Mouse (Mus musculus): ENCODE data around the gene Rtl4. TPM values are rescaled to one million over a fixed set of nuclear protein-coding genes. Genes with fewer than 3 reads are reported as not detected.

The Rtl4 gene
- polyA plus RNA-seq, 1 experiment, result not detected

- no peaks in the 10 kb centered on the region for H3K36me3 ChIP-seq (replicated peaks; ENCODE audit: low read length)
- H3K4me1 ChIP-seq, result no peaks in the 10 kb centered on the region
- TF ChIP-seq GATA1 (IDR thresholded peaks at IDR 0.05; ENCODE audit: borderline replicate concordance, low read length) (no peak), FLI1 (IDR thresholded peaks at IDR 0.05; ENCODE audit: low read length) (no peak)
- H3K27me3 ChIP-seq (replicated peaks), result peaks cover 2% of the 10 kb centered on the region
- H3K4me3 ChIP-seq (replicated peaks), result no peak overlapping the region
- no peaks in the 10 kb centered on the region for H3K9me3 ChIP-seq
Observed at GRCm38 (mm10) chrX:144986980-144987379, 298.3 kb downstream of the Rtl4 start.

GRCm38 (mm10) chrX:145065484-145065913 is 376.8 kb downstream of the Rtl4 start:
- Histone ChIP-seq H3K36me3 (replicated peaks; ENCODE audit: low read length) (no peaks in the 10 kb centered on the region), H3K9me3 (no peaks in the 10 kb centered on the region), H3K4me3 (replicated peaks) (no peak overlapping the region), H3K27me3 (replicated peaks) (no peaks in the 10 kb centered on the region), H3K4me1 (no peaks in the 10 kb centered on the region)
- TF ChIP-seq FLI1 (IDR thresholded peaks at IDR 0.05; ENCODE audit: low read length) (no peak), GATA1 (IDR thresholded peaks at IDR 0.05; ENCODE audit: borderline replicate concordance, low read length) (no peak)

GRCm38 (mm10) chrX:145089802-145090201 is 401.1 kb downstream of the Rtl4 start:
- Histone ChIP-seq H3K4me3 (replicated peaks) (no peak overlapping the region), H3K36me3 (replicated peaks; ENCODE audit: low read length) (no peaks in the 10 kb centered on the region), H3K27me3 (replicated peaks) (no peaks in the 10 kb centered on the region), H3K9me3 (no peaks in the 10 kb centered on the region), H3K4me1 (no peaks in the 10 kb centered on the region)
- TF ChIP-seq FLI1 (IDR thresholded peaks at IDR 0.05; ENCODE audit: low read length) (no peak), GATA1 (IDR thresholded peaks at IDR 0.05; ENCODE audit: borderline replicate concordance, low read length) (no peak)

GRCm38 (mm10) chrX:145090360-145090759 is 401.7 kb downstream of the Rtl4 start:
- H3K4me3 ChIP-seq (replicated peaks), result no peak overlapping the region
- TF ChIP-seq GATA1 (IDR thresholded peaks at IDR 0.05; ENCODE audit: borderline replicate concordance, low read length), result no peak
- no peak for TF ChIP-seq FLI1 (IDR thresholded peaks at IDR 0.05; ENCODE audit: low read length)
- no peaks in the 10 kb centered on the region for H3K4me1 ChIP-seq

GRCm38 (mm10) chrX:145090964-145091363 is 402.3 kb downstream of the Rtl4 start:
- Histone ChIP-seq H3K4me3 (replicated peaks) (no peak overlapping the region), H3K36me3 (replicated peaks; ENCODE audit: low read length) (no peaks in the 10 kb centered on the region), H3K9me3 (no peaks in the 10 kb centered on the region), H3K4me1 (no peaks in the 10 kb centered on the region), H3K27me3 (replicated peaks) (no peaks in the 10 kb centered on the region)
- TF ChIP-seq FLI1 (IDR thresholded peaks at IDR 0.05; ENCODE audit: low read length) (no peak), GATA1 (IDR thresholded peaks at IDR 0.05; ENCODE audit: borderline replicate concordance, low read length) (no peak)

More at GRCm38 (mm10) chrX:145090360-145090759, 401.7 kb downstream of the Rtl4 start:
- H3K27me3 ChIP-seq (replicated peaks), result no peaks in the 10 kb centered on the region
- no peaks in the 10 kb centered on the region for H3K36me3 ChIP-seq (replicated peaks; ENCODE audit: low read length)
- H3K9me3 ChIP-seq, result no peaks in the 10 kb centered on the region

Other genes with a start within 250 kb of the Rtl4 start
- not detected in 2 replicates for gene Trpc5os, start 232.3 kb upstream of the Rtl4 start, polyA plus RNA-seq (2012; ENCODE audit: insufficient read depth, low replicate concordance)
- gene Trpc5, start 727 bp upstream of the Rtl4 start, polyA plus RNA-seq (2012; ENCODE audit: insufficient read depth, low replicate concordance), result not detected in 2 replicates

All from megakaryocyte, embryonic 14.5 days (primary cell).